Mouse (Mus musculus) kidney, adult 2 months (tissue): Measurements from ENCODE around the gene Timp3.

Source experiments
- CTCF ChIP-seq: fragments of 200-500 bp; conservative IDR thresholded peaks from 2 replicates; pipeline ENCODE4 v1.5.1; 2011; ENCODE audit warnings: low read depth, mild to moderate bottlenecking, control low read depth, low read length, moderate library complexity, mixed read lengths; ENCODE audit not compliant: insufficient read depth, insufficient read length
- POLR2A ChIP-seq: fragments of 200-500 bp; IDR thresholded peaks from one replicate; pipeline ENCODE4 v1.6.1; 2011; ENCODE audit warnings: low read depth, low read length, control low read depth

- TF ChIP-seq POLR2A (no peak), CTCF (no peak)
Observed at GRCm38 (mm10) chr10:86304583-86304982, 4.4 kb downstream of the Timp3 start.
